Mouse (Mus musculus): ENCODE results near the gene Cbx5. TPM values are rescaled to one million over a fixed set of nuclear protein-coding genes. Genes with fewer than 3 reads are reported as not detected.

Cbx5 gene
- total and polyA plus RNA-seq, 3 experiments, result 94.9 to 171 (median 128) TPM

GRCm38 (mm10) chr15:103268903-103269302 lies 29.3 kb upstream of the Cbx5 start:
- no peak for TF ChIP-seq NELFE (IDR thresholded peaks at IDR 0.05; ENCODE audit: low read depth, low read length)
- no peak for TF ChIP-seq MYC (IDR thresholded peaks at IDR 0.05; ENCODE audit: low read depth, low read length)
- TF ChIP-seq SMC3 (IDR thresholded peaks at IDR 0.05; ENCODE audit: low read depth, low read length), result no peak
- no peak for TF ChIP-seq KAT2A (IDR thresholded peaks at IDR 0.05; ENCODE audit: insufficient replicate concordance, low read length)
- no peak for TF ChIP-seq RAD21 (IDR thresholded peaks at IDR 0.05; ENCODE audit: low read depth, low read length)
- no peak for TF ChIP-seq MAFK (IDR thresholded peaks at IDR 0.05; ENCODE audit: insufficient replicate concordance, low read length)
- no peak for TF ChIP-seq UBTF (IDR thresholded peaks at IDR 0.05; ENCODE audit: low read depth, low read length)
- no peak for TF ChIP-seq HCFC1 (IDR thresholded peaks at IDR 0.05; ENCODE audit: low read depth, low read length)
- no peak for TF ChIP-seq CHD2 (IDR thresholded peaks at IDR 0.05; ENCODE audit: low read length)
- no peak for TF ChIP-seq IRF4 (IDR thresholded peaks at IDR 0.05; ENCODE audit: low read depth, low read length)
- TF ChIP-seq ETS1 (conservative IDR thresholded peaks at IDR 0.05; ENCODE audit: low read depth, low read length), result no peak
- no peak for TF ChIP-seq JUN (IDR thresholded peaks at IDR 0.05; ENCODE audit: insufficient read depth, low read depth, low read length)
- no peak for TF ChIP-seq POLR2AphosphoS2 (IDR thresholded peaks at IDR 0.05; ENCODE audit: low read depth, low read length)
- TF ChIP-seq MAX (IDR thresholded peaks at IDR 0.05; ENCODE audit: low read length), result no peak
- TF ChIP-seq MAZ (IDR thresholded peaks at IDR 0.05; ENCODE audit: low read depth, low read length), result no peak
- no peak for TF ChIP-seq USF1 (IDR thresholded peaks at IDR 0.05; ENCODE audit: low read depth, low read length)
- H3K4me1 ChIP-seq (ENCODE audit: control insufficient read depth in 1 of 2, insufficient read depth in 2 of 2), result peaks cover 0 to 6% of the 10 kb centered on the region in 2 experiments; a peak in 2 of 4 replicates
- no peak for DNase-seq (ENCODE audit: extremely low read depth)
- H3K79me2 ChIP-seq (replicated peaks; ENCODE audit: control insufficient read depth, extremely low read depth, insufficient read depth, poor library complexity, severe bottlenecking), result peaks cover 11% of the 10 kb centered on the region
- no peak overlapping the region for H3K9ac ChIP-seq (ENCODE audit: insufficient read depth, low read depth)
- H3K4me2 ChIP-seq (ENCODE audit: insufficient read depth, low read depth, poor library complexity, severe bottlenecking), result no peak overlapping the region
- no peak overlapping the region for H3K4me3 ChIP-seq (replicated peaks in 1 of 3; ENCODE audit: low read depth in 2 of 3, low read length in 2 of 3, poor library complexity in 1 of 3)
- no peaks in the 10 kb centered on the region for H3K27me3 ChIP-seq (replicated peaks)
- no peaks in the 10 kb centered on the region for H3K36me3 ChIP-seq (replicated peaks in 1 of 2; ENCODE audit: control insufficient read depth in 1 of 2, insufficient read depth in 1 of 2, low read length in 1 of 2)
- no peaks in the 10 kb centered on the region for H3K9me3 ChIP-seq (replicated peaks; ENCODE audit: low read length)
- dilution Hi-C loops (cut with MboI; ENCODE audit: extremely low pct_ligation_motif_present, extremely low pct_unique_long_range_greater_than_20kb, low sequenced_read_pairs), result no loop called here
- in situ Hi-C loops (cut with MboI; ENCODE audit: low pct_ligation_motif_present, low pct_unique_long_range_greater_than_20kb, low sequenced_read_pairs), result no loop called here
- no peak overlapping the region for H3K27ac ChIP-seq (ENCODE audit: insufficient read depth, low read depth)

- Histone ChIP-seq H3K27ac (ENCODE audit: insufficient read depth, low read depth) (no peak overlapping the region), H3K9me3 (replicated peaks; ENCODE audit: low read length) (no peaks in the 10 kb centered on the region), H3K4me1 (ENCODE audit: control insufficient read depth in 1 of 2, insufficient read depth in 2 of 2) (no peaks in the 10 kb centered on the region), H3K79me2 (replicated peaks; ENCODE audit: control insufficient read depth, extremely low read depth, insufficient read depth, poor library complexity, severe bottlenecking) (no peaks in the 10 kb centered on the region), H3K4me3 (replicated peaks in 1 of 3; ENCODE audit: low read depth in 2 of 3, low read length in 2 of 3, poor library complexity in 1 of 3) (no peak overlapping the region), H3K36me3 (replicated peaks in 1 of 2; ENCODE audit: control insufficient read depth in 1 of 2, insufficient read depth in 1 of 2, low read length in 1 of 2) (no peaks in the 10 kb centered on the region), H3K4me2 (ENCODE audit: insufficient read depth, low read depth, poor library complexity, severe bottlenecking) (no peak overlapping the region), H3K9ac (ENCODE audit: insufficient read depth, low read depth) (no peak overlapping the region), H3K27me3 (replicated peaks) (no peaks in the 10 kb centered on the region)
- in situ Hi-C loops (cut with MboI; ENCODE audit: low pct_ligation_motif_present, low pct_unique_long_range_greater_than_20kb, low sequenced_read_pairs), result no loop called here
- no peak for DNase-seq (ENCODE audit: extremely low read depth)
- dilution Hi-C loops (cut with MboI; ENCODE audit: extremely low pct_ligation_motif_present, extremely low pct_unique_long_range_greater_than_20kb, low sequenced_read_pairs), result no loop called here
- TF ChIP-seq MXI1 (IDR thresholded peaks at IDR 0.05; ENCODE audit: low read depth, low read length) (no peak), USF1 (IDR thresholded peaks at IDR 0.05; ENCODE audit: low read depth, low read length) (no peak), ZC3H11A (IDR thresholded peaks at IDR 0.05; ENCODE audit: low read depth, low read length) (no peak), POLR2AphosphoS2 (IDR thresholded peaks at IDR 0.05; ENCODE audit: low read depth, low read length) (no peak), SMC3 (IDR thresholded peaks at IDR 0.05; ENCODE audit: low read depth, low read length) (no peak), KAT2A (IDR thresholded peaks at IDR 0.05; ENCODE audit: insufficient replicate concordance, low read length) (no peak), USF2 (conservative IDR thresholded peaks at IDR 0.05; ENCODE audit: low read depth, low read length) (no peak), GABPA (IDR thresholded peaks at IDR 0.05; ENCODE audit: insufficient replicate concordance, low read depth, low read length) (no peak), IRF4 (IDR thresholded peaks at IDR 0.05; ENCODE audit: low read depth, low read length) (no peak)
Measured at GRCm38 (mm10) chr15:103264794-103265193, 25.2 kb upstream of the Cbx5 start.

Measured in CH12.LX (cell line).